Mouse (Mus musculus): Measurements from ENCODE around the gene Gpatch3. TPM values are rescaled to one million over a fixed set of nuclear protein-coding genes. Genes with fewer than 3 reads are reported as not detected.

Gpatch3 gene
- total and polyA plus RNA-seq, 3 experiments, result 1.9 to 5.0 (median 3.4) TPM

DNA sequence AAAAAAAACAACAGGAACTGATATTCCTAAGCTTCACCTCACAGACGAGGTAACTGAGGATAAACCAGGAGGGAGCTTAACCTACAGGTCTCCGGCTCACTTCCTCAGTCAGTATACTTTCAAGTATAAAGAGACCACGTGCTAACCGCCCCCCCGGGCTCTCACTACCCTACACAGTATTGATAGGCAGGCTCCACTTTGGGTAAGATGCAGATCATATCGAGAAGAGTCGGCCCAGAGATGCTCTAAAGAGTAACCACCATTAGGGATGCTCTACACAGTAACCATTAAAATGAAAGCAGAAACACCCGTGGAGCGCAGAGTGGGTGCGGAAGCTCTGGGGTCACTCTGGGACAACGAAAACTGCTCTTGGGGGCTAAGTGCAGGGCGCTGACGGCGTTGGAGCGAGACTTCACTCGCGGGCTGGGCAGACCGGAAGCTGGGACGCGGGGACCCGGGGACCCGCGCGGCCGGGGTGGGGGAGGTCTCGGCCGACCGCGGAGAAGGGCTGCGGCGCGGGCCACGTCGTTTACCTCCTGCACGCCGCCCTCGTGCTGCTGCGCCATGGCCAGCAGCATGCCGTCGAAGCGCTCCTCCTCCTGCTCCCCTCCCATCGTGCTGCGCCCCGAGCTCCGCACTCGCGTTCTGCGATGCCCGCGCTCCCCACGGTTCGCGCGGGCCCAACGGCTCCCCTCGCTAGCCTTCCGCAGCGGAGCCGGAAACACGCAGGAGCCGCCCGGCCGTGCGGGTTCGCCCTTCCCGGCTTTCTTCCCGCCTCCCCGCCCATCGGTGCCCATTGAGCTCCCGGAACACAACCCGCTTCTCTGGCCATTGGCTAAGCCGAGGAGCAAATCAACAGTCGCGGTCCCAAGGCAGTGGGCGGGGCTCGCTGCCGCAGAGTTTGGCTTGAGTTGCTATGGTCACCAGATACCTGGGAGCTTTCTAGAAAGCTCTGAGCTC is 29.0 kb upstream of the Gpatch3 start, which contains the start of gene Nudc:
Gene Nudc (minus strand): TSS at position 725 of the 960 bp plus-strand sequence.
- intact Hi-C loops (cut with DNase I), result no loop called here
- TF ChIP-seq CTCF (IDR thresholded peaks at IDR 0.05) (no peak), EP300 (IDR thresholded peaks at IDR 0.05; ENCODE audit: insufficient read depth, low read depth, low read length) (0 out of 2 replicates have a peak, but pooled peaks have one; percentile 37), POLR2A (IDR thresholded peaks at IDR 0.05; ENCODE audit: insufficient read depth, low read depth, low read length) (peak; percentile 76)
- H3K4me3 ChIP-seq, result peak within 1 kb of the TSS; percentile 98
- H3K27ac ChIP-seq, result peak within 1 kb of the TSS; percentile 86
- H3K27me3 ChIP-seq (ENCODE audit: control insufficient read depth, insufficient read depth, low read length), result no peaks in the 10 kb centered on the region
- peaks cover 2% of the 10 kb centered on the region; the same call in 1 of the 2 replicates for H3K4me1 ChIP-seq (ENCODE audit: control insufficient read depth, insufficient read depth, low read length)
- H3K9ac ChIP-seq (ENCODE audit: low read depth, low read length), result peak within 1 kb of the TSS; percentile 99
- under 1% methylated on average over 67 of the region's 77 CpGs for WGBS
- peak; percentile 94 to 98 for DNase-seq
- H3K36me3 ChIP-seq (ENCODE audit: control insufficient read depth, insufficient read depth, low read length), result no peaks in the 10 kb centered on the region; the same call in 1 of the 2 replicates
- H3K79me2 ChIP-seq (replicated peaks; ENCODE audit: control insufficient read depth, insufficient read depth, low read length), result peaks cover 9% of the 10 kb centered on the region

DNA sequence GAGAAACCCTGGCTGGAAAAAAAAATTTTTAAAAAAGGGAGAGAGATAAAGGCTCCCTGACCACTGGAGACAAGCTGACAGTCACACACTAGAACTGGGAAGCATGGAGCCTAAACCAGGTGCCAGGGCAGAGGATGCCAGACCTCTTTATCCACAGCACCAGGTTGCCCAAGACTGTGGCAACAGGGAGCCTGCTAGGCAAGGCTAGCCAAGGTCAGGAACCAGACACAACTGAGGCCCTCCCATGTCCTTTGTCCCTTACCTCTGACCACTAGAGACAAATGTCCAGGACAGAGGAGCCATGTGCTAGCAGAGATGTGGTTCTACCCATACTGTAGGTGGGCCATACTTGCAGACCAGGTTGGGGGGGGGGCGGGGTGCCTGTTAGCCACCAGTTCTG is 22.5 kb upstream of the Gpatch3 start:
- Histone ChIP-seq H3K27ac (no peak overlapping the region), H3K4me3 (no peak overlapping the region), H3K79me2 (replicated peaks; ENCODE audit: control insufficient read depth, insufficient read depth, low read length) (peaks cover 2% of the 10 kb centered on the region; the same call in 1 of the 2 replicates), H3K27me3 (ENCODE audit: control insufficient read depth, insufficient read depth, low read length) (no peaks in the 10 kb centered on the region), H3K36me3 (ENCODE audit: control insufficient read depth, insufficient read depth, low read length) (no peaks in the 10 kb centered on the region), H3K4me1 (ENCODE audit: control insufficient read depth, insufficient read depth, low read length) (peaks cover 4% of the 10 kb centered on the region; the same call in 1 of the 2 replicates), H3K9ac (ENCODE audit: low read depth, low read length) (no peak overlapping the region)
- no peak for DNase-seq
- TF ChIP-seq POLR2A (IDR thresholded peaks at IDR 0.05; ENCODE audit: insufficient read depth, low read depth, low read length), result no peak
- intact Hi-C loops (cut with DNase I), result no loop called here
- WGBS, result 95% methylated on average over 1 of the region's 1 CpGs

DNA sequence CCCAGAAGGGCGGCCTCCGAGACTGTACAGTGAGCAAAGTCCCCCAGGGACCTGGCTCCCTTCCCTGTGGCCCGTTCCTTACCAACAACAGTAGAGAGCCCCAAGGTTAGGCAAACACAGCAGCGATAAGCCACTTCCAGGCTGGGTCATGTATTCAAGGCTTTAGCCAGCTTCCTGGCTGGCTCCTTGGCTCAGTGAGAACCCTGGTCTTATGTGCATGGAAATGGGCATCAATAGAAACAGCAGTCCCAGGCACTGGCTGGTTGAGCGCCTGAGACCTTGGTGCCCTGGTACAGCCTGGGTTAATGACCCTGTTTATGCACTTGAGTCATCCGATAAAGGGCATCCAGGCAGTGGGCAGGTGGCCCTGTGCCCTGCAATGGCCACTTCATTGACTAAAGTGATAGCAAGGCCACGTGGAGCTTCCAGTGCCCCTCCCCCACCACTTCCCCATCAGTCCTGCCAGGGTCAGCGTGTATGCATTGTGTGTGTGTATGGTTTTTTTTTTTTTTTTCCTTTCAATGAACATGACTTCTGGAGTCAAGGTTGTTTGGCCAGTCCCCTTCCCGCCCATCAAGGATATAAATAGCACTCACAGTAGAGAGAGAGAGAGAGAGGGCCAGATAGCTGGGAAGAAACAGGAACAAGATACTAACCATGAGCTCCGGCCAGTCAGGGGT is 21.6 kb upstream of the Gpatch3 start, which contains the start of gene Nr0b2:
Gene Nr0b2 (plus strand): TSS at position 609 of the 680 bp plus-strand sequence.
- H3K79me2 ChIP-seq (replicated peaks; ENCODE audit: control insufficient read depth, insufficient read depth, low read length), result peaks cover 2% of the 10 kb centered on the region; the same call in 1 of the 2 replicates
- H3K4me3 ChIP-seq, result peak within 1 kb of the TSS; percentile 48
- peak within 1 kb of the TSS; percentile 60 for H3K9ac ChIP-seq (ENCODE audit: low read depth, low read length)
- 21% methylated on average over 10 of the region's 10 CpGs for WGBS
- intact Hi-C loops (cut with DNase I), result no loop called here
- peaks cover 4% of the 10 kb centered on the region; the same call in 1 of the 2 replicates for H3K4me1 ChIP-seq (ENCODE audit: control insufficient read depth, insufficient read depth, low read length)
- peak; percentile 69 for TF ChIP-seq POLR2A (IDR thresholded peaks at IDR 0.05; ENCODE audit: insufficient read depth, low read depth, low read length)
- no peak for TF ChIP-seq CTCF (IDR thresholded peaks at IDR 0.05)
- 0 out of 2 replicates have a peak, but pooled peaks have one; percentile 32 for TF ChIP-seq EP300 (IDR thresholded peaks at IDR 0.05; ENCODE audit: insufficient read depth, low read depth, low read length)
- H3K27me3 ChIP-seq (ENCODE audit: control insufficient read depth, insufficient read depth, low read length), result no peaks in the 10 kb centered on the region
- H3K27ac ChIP-seq, result peak within 1 kb of the TSS; percentile 80
- no peaks in the 10 kb centered on the region for H3K36me3 ChIP-seq (ENCODE audit: control insufficient read depth, insufficient read depth, low read length)
- DNase-seq, result peak; percentile 49 to 56

DNA sequence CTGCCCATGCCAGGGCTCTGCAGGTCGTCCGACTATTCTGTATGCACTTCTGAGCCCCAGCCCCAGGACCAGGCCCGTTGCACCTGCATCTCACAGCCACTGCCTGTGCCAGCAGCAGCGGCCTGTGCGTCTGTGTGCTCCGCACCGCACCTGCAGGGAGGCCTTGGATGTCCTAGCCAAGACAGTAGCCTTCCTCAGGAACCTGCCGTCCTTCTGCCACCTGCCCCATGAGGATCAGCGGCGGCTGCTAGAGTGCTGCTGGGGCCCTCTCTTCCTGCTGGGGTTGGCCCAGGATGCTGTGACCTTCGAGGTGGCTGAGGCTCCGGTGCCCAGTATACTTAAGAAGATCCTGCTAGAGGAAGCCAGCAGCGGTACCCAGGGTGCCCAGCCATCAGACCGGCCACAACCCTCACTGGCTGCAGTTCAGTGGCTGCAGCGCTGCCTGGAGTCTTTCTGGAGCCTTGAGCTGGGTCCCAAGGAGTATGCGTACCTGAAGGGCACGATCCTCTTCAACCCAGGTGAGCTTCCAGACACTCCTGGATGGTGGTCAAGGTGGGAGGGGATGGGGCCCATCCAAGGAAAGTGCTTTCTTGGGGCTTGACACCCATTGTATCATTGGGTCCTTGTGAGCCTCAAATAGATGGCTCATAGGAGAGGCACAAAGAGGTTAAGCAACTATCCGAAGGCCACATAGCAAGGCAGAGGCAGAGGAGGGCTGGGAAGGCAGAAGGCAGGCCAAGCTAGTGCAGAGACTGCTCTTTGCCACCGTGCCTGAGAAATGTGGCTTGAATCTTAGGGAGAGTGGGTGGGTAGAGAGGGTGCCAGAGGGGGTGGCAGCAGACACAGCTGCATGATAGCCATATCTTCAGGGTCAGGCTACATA is 20.9 kb upstream of the Gpatch3 start:
- Histone ChIP-seq H3K27ac (peak overlapping the region; percentile 80), H3K36me3 (ENCODE audit: control insufficient read depth, insufficient read depth, low read length) (no peaks in the 10 kb centered on the region), H3K4me1 (ENCODE audit: control insufficient read depth, insufficient read depth, low read length) (peaks cover 4% of the 10 kb centered on the region; the same call in 1 of the 2 replicates), H3K27me3 (ENCODE audit: control insufficient read depth, insufficient read depth, low read length) (no peaks in the 10 kb centered on the region), H3K79me2 (replicated peaks; ENCODE audit: control insufficient read depth, insufficient read depth, low read length) (peaks cover 2% of the 10 kb centered on the region; the same call in 1 of the 2 replicates), H3K4me3 (peak overlapping the region; percentile 48), H3K9ac (ENCODE audit: low read depth, low read length) (peak overlapping the region; percentile 60)
- 38% methylated on average over 19 of the region's 19 CpGs for WGBS
- intact Hi-C loops (cut with DNase I), result no loop called here
- DNase-seq, result peak; percentile 39 to 49
- TF ChIP-seq CTCF (IDR thresholded peaks at IDR 0.05), result no peak
- 0 out of 2 replicates have a peak, but pooled peaks have one; percentile 4 for TF ChIP-seq EP300 (IDR thresholded peaks at IDR 0.05; ENCODE audit: insufficient read depth, low read depth, low read length)

GRCm38 (mm10) chr4:133557041-133557717 is 17.4 kb upstream of the Gpatch3 start:
- intact Hi-C loops (cut with DNase I), result no loop called here
- 41% methylated on average over 10 of the region's 10 CpGs for WGBS
- peaks cover 4% of the 10 kb centered on the region; the same call in 1 of the 2 replicates for H3K4me1 ChIP-seq (ENCODE audit: control insufficient read depth, insufficient read depth, low read length)
- no peaks in the 10 kb centered on the region for H3K27me3 ChIP-seq (ENCODE audit: control insufficient read depth, insufficient read depth, low read length)
- H3K27ac ChIP-seq, result no peak overlapping the region
- TF ChIP-seq CTCF (IDR thresholded peaks at IDR 0.05) (no peak), POLR2A (IDR thresholded peaks at IDR 0.05; ENCODE audit: insufficient read depth, low read depth, low read length) (no peak), EP300 (IDR thresholded peaks at IDR 0.05; ENCODE audit: insufficient read depth, low read depth, low read length) (no peak)
- no peak for DNase-seq
- no peak overlapping the region for H3K4me3 ChIP-seq
- H3K36me3 ChIP-seq (ENCODE audit: control insufficient read depth, insufficient read depth, low read length), result no peaks in the 10 kb centered on the region
- peaks cover 2% of the 10 kb centered on the region; the same call in 1 of the 2 replicates for H3K79me2 ChIP-seq (replicated peaks; ENCODE audit: control insufficient read depth, insufficient read depth, low read length)
- no peak overlapping the region for H3K9ac ChIP-seq (ENCODE audit: low read depth, low read length)

Measured in heart, adult 2 months (tissue).